Mouse (Mus musculus) C2C12 (cell line): ENCODE results near the gene Slc22a22.

Experiments used
- CEBPB ChIP-seq: IDR thresholded peaks from one replicate; pipeline ENCODE4 v1.6.1; 2011; ENCODE audit warnings: low read depth, mild to moderate bottlenecking, control low read depth, moderate library complexity
- CTCF ChIP-seq: IDR thresholded peaks from one replicate; pipeline ENCODE4 v1.5.1; 2011; ENCODE audit not compliant: control insufficient read depth, insufficient read depth, insufficient read length
- FOSL1 ChIP-seq: IDR thresholded peaks from one replicate; pipeline ENCODE4 v1.8.0; 2011; ENCODE audit warnings: mild to moderate bottlenecking, low read length; ENCODE audit not compliant: poor library complexity, insufficient read depth, severe bottlenecking
- MAX ChIP-seq: IDR thresholded peaks from one replicate; pipeline ENCODE4 v1.6.1; 2011; ENCODE audit warnings: mild to moderate bottlenecking, control low read depth
- MYOD1 ChIP-seq: IDR thresholded peaks from one replicate; pipeline ENCODE4 v1.6.1; 2011; ENCODE audit warnings: low read depth; ENCODE audit not compliant: control insufficient read depth, insufficient read length
- MYOG ChIP-seq: IDR thresholded peaks from one replicate; pipeline ENCODE4 v1.6.1; 2011; ENCODE audit not compliant: control insufficient read depth, insufficient read length; ENCODE audit errors: extremely low read depth
- USF1 ChIP-seq: IDR thresholded peaks from one replicate; pipeline ENCODE4 v1.6.1; 2011; ENCODE audit warnings: low read depth, mild to moderate bottlenecking, control low read depth, moderate library complexity

DNA sequence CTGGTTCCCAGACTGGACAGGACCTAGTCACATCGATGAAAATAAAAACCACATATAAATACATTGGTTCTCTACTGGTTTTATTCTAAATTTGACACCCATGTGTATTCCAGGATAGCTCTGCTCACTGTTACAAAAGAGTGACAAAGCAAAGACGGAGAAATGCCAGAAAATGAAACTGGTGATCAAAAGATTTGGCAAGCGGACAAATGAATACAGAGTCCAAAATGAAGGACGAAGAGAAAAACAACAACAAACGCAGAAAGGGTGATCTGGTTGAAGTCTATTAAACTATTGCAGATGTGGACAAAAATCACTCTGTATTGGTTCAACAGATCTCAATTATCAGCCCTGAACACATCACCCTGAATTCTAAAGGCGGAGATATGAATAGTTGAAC, 12.4 kb downstream of the Slc22a22 start:
- TF ChIP-seq CTCF (no peak), MYOG (no peak), MAX (no peak), FOSL1 (no peak), CEBPB (no peak), USF1 (no peak), MYOD1 (no peak)
